Comparison of ENCODE assay signal across 8 mouse cellular contexts in genomic region chr7:73391002-73391517, GRCm38 (mm10). TPM values are rescaled to one million over a fixed set of nuclear protein-coding genes. Genes with fewer than 3 reads are reported as not detected.
DNase-seq lines count a peak whose midpoint lies in the region; ATAC-seq lines count a peak whose summit lies in the region.

No protein-coding gene starts in this region.

- ATAC-seq in hindbrain, embryonic 11.5 days (ENCODE audit: low FRiP score), result peak; percentile 83

- no peaks in the 10 kb centered on the region for H3K9me3 ChIP-seq in hindbrain, embryonic 11.5 days (ENCODE audit: control insufficient read depth, low read length)

- peak overlapping the region; percentile 92 for H3K9ac ChIP-seq in hindbrain, embryonic 11.5 days (ENCODE audit: low read depth, low read length)

- no peaks in the 10 kb centered on the region for H3K36me3 ChIP-seq in hindbrain, embryonic 11.5 days (ENCODE audit: control insufficient read depth, insufficient read depth, low read length)

- peak overlapping the region; percentile 63 for H3K4me3 ChIP-seq in hindbrain, embryonic 11.5 days (ENCODE audit: low read depth, low read length)

- H3K27ac ChIP-seq in hindbrain, embryonic 11.5 days (ENCODE audit: low read depth, low read length), result peak overlapping the region; percentile 88

- H3K4me1 ChIP-seq in hindbrain, embryonic 11.5 days (replicated peaks; ENCODE audit: control insufficient read depth, insufficient read depth, low read length), result peaks cover 18% of the 10 kb centered on the region

- peak; percentile 82 for DNase-seq in ZHBTc4 (ENCODE audit: low read depth, low spot score)
- peak; percentile 67 to 73 for DNase-seq in cerebellum, postnatal 14 days
- peak; percentile 45 to 65 for DNase-seq in frontal cortex, postnatal 25 days (ENCODE audit: low spot score in 2 of 2)
- DNase-seq in hindbrain, embryonic 11.5 days (ENCODE audit: low spot score), result peak; percentile 92
- peak; percentile 50 to 64 for DNase-seq in layer of hippocampus, postnatal 25 days (ENCODE audit: extremely low spot score in 1 of 2, low spot score in 1 of 2)
- DNase-seq in lung, postnatal 25 days (ENCODE audit: low spot score), result peak; percentile 91
- peak; percentile 75 for DNase-seq in right cerebral cortex, postnatal 14 days
- no peak for DNase-seq in T-cell, adult 2 months (ENCODE audit: low spot score)

- H3K27me3 ChIP-seq in hindbrain, embryonic 11.5 days (ENCODE audit: control insufficient read depth, insufficient read depth, low read length), result no peaks in the 10 kb centered on the region

- WGBS in hindbrain, embryonic 11.5 days, result under 1% methylated on average over 24 of the region's 42 CpGs

- peak overlapping the region; percentile 79 for H3K4me2 ChIP-seq in hindbrain, embryonic 11.5 days (replicated peaks; ENCODE audit: low read depth, low read length)

RNA-seq across cellular contexts. Expression of gene Rgma, which starts 15.8 kb away (rescaled TPM):
- 36.5 and 52.5 TPM in 2 replicates for polyA plus RNA-seq in hindbrain, embryonic 11.5 days (2014; fragmentation: Nextera tagmentation; extraction: Ambion mirVana)
- 10 to 100 TPM; 50.7 to 62.6 TPM for total RNA-seq in layer of hippocampus, postnatal 25 days (2021)
